Mouse (Mus musculus): ENCODE data around the gene Ptcd2. TPM values are rescaled to one million over a fixed set of nuclear protein-coding genes. Genes with fewer than 3 reads are reported as not detected.

Ptcd2 gene
- polyA plus RNA-seq, 2 experiments, result 24.0 to 41.3 TPM

GRCm38 (mm10) chr13:99277521-99277920, 67.0 kb downstream of the Ptcd2 start:
- whole genome bisulfite sequencing, result 96% methylated on average over 3 of the region's 3 CpGs
- H3K4me1 ChIP-seq (ENCODE audit: control insufficient read depth, insufficient read depth, low read length), result no peaks in the 10 kb centered on the region
- no peaks in the 10 kb centered on the region for H3K36me3 ChIP-seq (ENCODE audit: control insufficient read depth, insufficient read depth, low read length)
- H3K9me3 ChIP-seq (ENCODE audit: control insufficient read depth, low read length), result no peaks in the 10 kb centered on the region
- no peaks in the 10 kb centered on the region for H3K27me3 ChIP-seq (ENCODE audit: control insufficient read depth, insufficient read depth, low read length)
- H3K27ac ChIP-seq (replicated peaks; ENCODE audit: low read depth, low read length), result no peak overlapping the region
- ATAC-seq (ENCODE audit: low FRiP score, low read depth) (no peak), DNase-seq (ENCODE audit: low spot score) (no peak)
- no peak overlapping the region for H3K4me3 ChIP-seq (replicated peaks; ENCODE audit: low read length)
- no peak overlapping the region for H3K4me2 ChIP-seq (replicated peaks; ENCODE audit: low read depth, low read length, severe bottlenecking)
- H3K9ac ChIP-seq (ENCODE audit: low read depth, low read length, severe bottlenecking), result no peak overlapping the region
- no peak for TF ChIP-seq POLR2A (IDR thresholded peaks at IDR 0.05; ENCODE audit: borderline replicate concordance, extremely low read depth, insufficient read depth, insufficient read length)

- H3K36me3 ChIP-seq (ENCODE audit: control insufficient read depth, insufficient read depth, low read length), result no peaks in the 10 kb centered on the region
- no peaks in the 10 kb centered on the region for H3K27me3 ChIP-seq (ENCODE audit: control insufficient read depth, insufficient read depth, low read length)
- no peak overlapping the region for H3K9ac ChIP-seq (ENCODE audit: low read depth, low read length, severe bottlenecking)
- no peak overlapping the region for H3K4me2 ChIP-seq (replicated peaks; ENCODE audit: low read depth, low read length, severe bottlenecking)
- H3K27ac ChIP-seq (replicated peaks; ENCODE audit: low read depth, low read length), result no peak overlapping the region
- no peak overlapping the region for H3K4me3 ChIP-seq (replicated peaks; ENCODE audit: low read length)
- DNase-seq (ENCODE audit: low spot score) (no peak), ATAC-seq (ENCODE audit: low FRiP score, low read depth) (no peak)
- H3K9me3 ChIP-seq (ENCODE audit: control insufficient read depth, low read length), result no peaks in the 10 kb centered on the region
- 89% methylated on average over 3 of the region's 3 CpGs for WGBS
- no peak for TF ChIP-seq POLR2A (IDR thresholded peaks at IDR 0.05; ENCODE audit: borderline replicate concordance, extremely low read depth, insufficient read depth, insufficient read length)
- H3K4me1 ChIP-seq (ENCODE audit: control insufficient read depth, insufficient read depth, low read length), result no peaks in the 10 kb centered on the region
These were observed 72.5 kb downstream of the Ptcd2 start for GRCm38 (mm10) chr13:99272046-99272445.

Other genes starting within 250 kb of the Ptcd2 start
- gene Zfp366, start 159.9 kb downstream of the Ptcd2 start, polyA plus RNA-seq (2012; rRNA removed), result 2.5 and 3.5 TPM in 2 replicates
- gene Zfp366, start 159.9 kb downstream of the Ptcd2 start, polyA plus RNA-seq (2014; fragmentation: Nextera tagmentation; extraction: Ambion mirVana), result 0.73 and 1.0 TPM in 2 replicates
- 32.9 and 36.6 TPM in 2 replicates for gene Mrps27, start 81 bp upstream of the Ptcd2 start, polyA plus RNA-seq (2012; rRNA removed)
- gene Mrps27, start 81 bp upstream of the Ptcd2 start, polyA plus RNA-seq (2014; fragmentation: Nextera tagmentation; extraction: Ambion mirVana), result 54.1 and 55.7 TPM in 2 replicates
- gene Map1b, start 171.8 kb upstream of the Ptcd2 start, polyA plus RNA-seq (2012; rRNA removed), result 16.8 and 17.5 TPM in 2 replicates
- 142 and 149 TPM in 2 replicates for gene Map1b, start 171.8 kb upstream of the Ptcd2 start, polyA plus RNA-seq (2014; fragmentation: Nextera tagmentation; extraction: Ambion mirVana)